Mouse (Mus musculus): Measurements from ENCODE around the gene Speer4f1.

DNA sequence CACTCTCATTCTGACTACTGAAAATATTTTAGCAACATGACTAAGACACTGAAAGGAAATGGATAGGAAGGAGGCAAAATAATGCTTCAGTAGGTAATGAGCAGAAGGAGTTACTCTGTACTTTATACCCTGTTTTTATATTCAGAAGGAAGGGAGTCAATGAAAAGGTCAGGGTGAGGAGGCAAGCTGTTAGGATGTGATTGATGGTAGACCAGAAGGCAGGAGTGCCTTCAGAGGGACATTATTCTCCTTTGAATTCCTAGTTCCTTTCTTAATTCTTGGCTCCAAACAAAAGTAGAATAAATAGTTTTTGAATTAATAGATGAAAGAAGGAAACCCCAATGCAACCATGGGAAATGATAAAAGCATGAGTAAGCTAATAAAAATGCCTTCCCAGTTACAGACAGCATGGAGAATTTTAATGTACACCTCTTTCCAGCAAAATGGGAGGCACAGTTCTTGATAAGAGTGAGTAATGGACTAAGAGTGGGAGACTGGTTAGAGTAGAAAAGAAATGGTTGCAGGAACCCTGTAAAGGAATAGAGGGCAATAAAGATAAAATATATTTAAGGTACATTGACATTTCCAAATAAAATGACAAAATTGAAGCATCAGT lies 36.3 kb upstream of the Speer4f1 start:
- no peak for TF ChIP-seq CTCF (IDR thresholded peaks at IDR 0.05; ENCODE audit: low read depth)
- no peak for TF ChIP-seq EP300 (IDR thresholded peaks at IDR 0.05; ENCODE audit: low read depth)

Measured in liver, postnatal 0 days (tissue).